Mouse (Mus musculus) E14TG2a.4 (cell line): ENCODE measurements at regions not wholly inside any gene's neighbourhood (a gene's known extent, or its start where the extent isn't known, plus 50 kb on each side); places are given as distances from the start of the nearest gene placed in this dataset.

Experiments used
- CTCF ChIP-seq: conservative IDR thresholded peaks from 2 replicates; pipeline ENCODE4 v1.5.1; 2014; ENCODE audit warnings: low read length
- NANOG ChIP-seq: IDR thresholded peaks from 2 replicates; pipeline ENCODE4 v1.6.1; 2014; ENCODE audit warnings: borderline replicate concordance, low read length, mixed read lengths

- TF ChIP-seq CTCF, result no peak
- TF ChIP-seq NANOG, result no peak
Measured at GRCm38 (mm10) chr3:41284897-41285296, 202.1 kb upstream of the Pgrmc2 start.
